In the genomic region with DNA sequence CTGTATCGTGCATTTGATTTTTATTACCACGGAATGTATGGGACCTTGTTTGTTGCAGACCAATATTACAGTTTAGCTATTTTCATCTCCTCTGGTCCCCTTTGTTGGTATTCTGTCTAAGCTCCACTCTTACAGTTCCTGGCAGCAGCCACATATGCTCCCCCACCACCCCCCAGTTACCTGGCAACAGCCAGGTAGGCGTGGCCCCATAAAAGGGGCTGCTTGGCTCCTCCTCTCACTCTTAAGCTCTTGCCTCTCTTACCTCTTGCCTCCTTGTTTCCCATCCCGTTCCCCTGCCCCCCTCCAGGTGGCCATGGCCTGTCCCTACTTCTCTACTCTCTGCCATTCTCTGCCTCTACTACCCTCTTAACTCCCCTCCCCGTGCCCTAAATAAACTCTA, we compare ENCODE assay signal across 28 mouse cellular contexts. TPM values are rescaled to one million over a fixed set of nuclear protein-coding genes. Genes with fewer than 3 reads are reported as not detected.
DNase-seq lines count a peak whose midpoint lies in the region; ATAC-seq and TF ChIP-seq lines count a peak whose summit lies in the region.
"Had no signal": no experiment of that assay in that cellular context is flagged by ENCODE, and none has a peak within 500 bp of the region (broad histone marks: within the 10 kb centered on the region; RNA-seq: fewer than 3 reads in every experiment).

No protein-coding gene starts in this region.

- DNase-seq in cerebellum, adult 9-11 months = peak; percentile 33
- no peak for DNase-seq in cerebellum, adult 8-10 months
- no peak for DNase-seq in limb, embryonic 10.5 days (ENCODE audit: low spot score)
- peak; percentile 21 for DNase-seq in MEL (ENCODE audit: low read depth, low spot score)
- DNase-seq in induced T-regulatory cell, adult 2 months (ENCODE audit: low read depth) = peak; percentile 4
- no peak for DNase-seq in spleen, adult 12 weeks (ENCODE audit: low spot score)
- DNase-seq: adrenal gland, adult 2 months; embryo, embryonic 11 days; gastrocnemius, postnatal 36 days; heart, postnatal 36 days; kidney, adult 8-10 months; kidney, postnatal 10 days; liver, postnatal 0 days had no signal

- H3K9me3 ChIP-seq in limb, embryonic 12.5 days = no peaks in the 10 kb centered on the region
- no peaks in the 10 kb centered on the region for H3K9me3 ChIP-seq in limb, embryonic 10.5 days (replicated peaks)
- no peaks in the 10 kb centered on the region for H3K9me3 ChIP-seq in MEL (replicated peaks; ENCODE audit: insufficient read depth, low read length)
- H3K9me3 ChIP-seq: embryonic facial prominence, embryonic 15.5 days; heart, embryonic 15.5 days; hindbrain, embryonic 13.5 days; midbrain, embryonic 15.5 days; neural tube, embryonic 12.5 days had no signal

- no peak overlapping the region for H3K4me3 ChIP-seq in limb, embryonic 12.5 days (replicated peaks)
- H3K4me3 ChIP-seq in limb, embryonic 10.5 days = no peak overlapping the region
- no peak overlapping the region for H3K4me3 ChIP-seq in MEL (ENCODE audit: control insufficient read depth in 1 of 2, insufficient read depth in 1 of 2, low read depth in 2 of 2, low read length in 2 of 2)
- H3K4me3 ChIP-seq: embryonic facial prominence, embryonic 15.5 days; heart, embryonic 15.5 days; hindbrain, embryonic 13.5 days; layer of hippocampus, adult 2 months; midbrain, embryonic 15.5 days; neural tube, embryonic 12.5 days had no signal

- no peak for ATAC-seq in limb, embryonic 12.5 days (ENCODE audit: insufficient number of reproducible peaks, insufficient read depth, low FRiP score, low TSS enrichment, low read depth)
- ATAC-seq in frontal cortex, adult (ENCODE audit: low TSS enrichment) = no peak
- ATAC-seq: CD4-positive, CD25-positive, alpha-beta regulatory T cell, adult 4 months; forebrain, embryonic 16.5 days; inflammation-experienced regulatory T-cells, adult 6 months; liver, postnatal 0 days; lung, postnatal 0 days; midbrain, embryonic 15.5 days had no signal

- H3K4me2 ChIP-seq in limb, embryonic 12.5 days = peak overlapping the region; percentile 6; the same call in 1 of the 2 replicates
- H3K4me2 ChIP-seq: embryonic facial prominence, embryonic 15.5 days; heart, embryonic 15.5 days; hindbrain, embryonic 13.5 days; midbrain, embryonic 15.5 days; neural tube, embryonic 12.5 days had no signal

- no peak for TF ChIP-seq RAD21 in MEL (IDR thresholded peaks at IDR 0.05; ENCODE audit: low read depth, low read length)

- TF ChIP-seq EP300 in MEL (IDR thresholded peaks at IDR 0.05; ENCODE audit: low read depth in 1 of 2, low read length in 2 of 2) = no peak

- H3K27ac ChIP-seq in limb, embryonic 12.5 days = peak overlapping the region; percentile 23; the same call in 1 of the 2 replicates
- no peak overlapping the region for H3K27ac ChIP-seq in limb, embryonic 10.5 days
- no peak overlapping the region for H3K27ac ChIP-seq in MEL (ENCODE audit: control insufficient read depth, low read depth, low read length)
- H3K27ac ChIP-seq: embryonic facial prominence, embryonic 15.5 days; heart, embryonic 15.5 days; layer of hippocampus, adult 2 months; macrophage; midbrain, embryonic 15.5 days; neural tube, embryonic 12.5 days had no signal

- TF ChIP-seq POLR2A in MEL (IDR thresholded peaks at IDR 0.05; ENCODE audit: control insufficient read depth in 1 of 2, insufficient read depth in 1 of 2, low read depth in 1 of 2, low read length in 2 of 2, poor library complexity in 1 of 2) = no peak

- WGBS in limb, embryonic 12.5 days = 51% methylated on average over 5 of the region's 5 CpGs
- 55% methylated on average over 5 of the region's 5 CpGs for WGBS in limb, embryonic 10.5 days

- H3K79me2 ChIP-seq in MEL (ENCODE audit: control insufficient read depth, insufficient read depth, low read length, poor library complexity) = peaks cover 23% of the 10 kb centered on the region

- no peak for TF ChIP-seq CTCF in MEL (IDR thresholded peaks at IDR 0.05 in 2 of 3, conservative IDR thresholded peaks at IDR 0.05 in 1 of 3; ENCODE audit: control insufficient read depth in 1 of 3, insufficient read depth in 1 of 3, low read depth in 2 of 3, low read length in 3 of 3, poor library complexity in 1 of 3, severe bottlenecking in 1 of 3)

- peaks cover 27% of the 10 kb centered on the region for H3K4me1 ChIP-seq in limb, embryonic 12.5 days (replicated peaks)
- H3K4me1 ChIP-seq in limb, embryonic 10.5 days = peaks cover 32% of the 10 kb centered on the region
- H3K4me1 ChIP-seq in MEL (ENCODE audit: control insufficient read depth in 1 of 2, insufficient read depth in 2 of 2, low read length in 2 of 2) = peaks cover 8 to 12% of the 10 kb centered on the region in 2 experiments; a peak in 2 of 4 replicates

- H3K27me3 ChIP-seq in limb, embryonic 12.5 days = no peaks in the 10 kb centered on the region
- H3K27me3 ChIP-seq in limb, embryonic 10.5 days (ENCODE audit: low read depth, poor library complexity, severe bottlenecking) = 0 out of 2 replicates have a peak, but pooled peaks cover 6% of the 10 kb centered on the region
- no peaks in the 10 kb centered on the region for H3K27me3 ChIP-seq in MEL (ENCODE audit: control insufficient read depth in 1 of 2, insufficient read depth in 2 of 2, low read length in 2 of 2)
- H3K27me3 ChIP-seq: embryonic facial prominence, embryonic 15.5 days; heart, embryonic 15.5 days; hindbrain, embryonic 13.5 days; midbrain, embryonic 15.5 days; neural tube, embryonic 12.5 days had no signal

- H3K36me3 ChIP-seq in limb, embryonic 12.5 days = peaks cover 22% of the 10 kb centered on the region
- peaks cover 29% of the 10 kb centered on the region for H3K36me3 ChIP-seq in limb, embryonic 10.5 days
- H3K36me3 ChIP-seq in MEL (ENCODE audit: control insufficient read depth in 1 of 2, insufficient read depth in 2 of 2, low read length in 2 of 2) = peaks cover 19 to 23% of the 10 kb centered on the region in 2 experiments
- H3K36me3 ChIP-seq: heart, embryonic 15.5 days had no signal

- H3K9ac ChIP-seq in limb, embryonic 12.5 days (replicated peaks) = no peak overlapping the region
- no peak overlapping the region for H3K9ac ChIP-seq in MEL (ENCODE audit: control insufficient read depth, low read depth, low read length, poor library complexity, severe bottlenecking)
- H3K9ac ChIP-seq: embryonic facial prominence, embryonic 15.5 days; heart, embryonic 15.5 days; hindbrain, embryonic 13.5 days; liver, postnatal 0 days; midbrain, embryonic 15.5 days; neural tube, embryonic 12.5 days had no signal

TF ChIP-seq in MEL, 35 proteins besides CTCF, POLR2A, EP300 and RAD21:
- TF ChIP-seq USF1 (IDR thresholded peaks at IDR 0.05; ENCODE audit: low read depth, low read length) (no peak), MYC (IDR thresholded peaks at IDR 0.05; ENCODE audit: low read depth, low read length) (no peak), GATA1 (IDR thresholded peaks at IDR 0.05; ENCODE audit: low read depth, low read length) (no peak), SMC3 (IDR thresholded peaks at IDR 0.05; ENCODE audit: low read depth, low read length) (no peak), ZKSCAN1 (IDR thresholded peaks at IDR 0.05; ENCODE audit: low read depth, low read length) (no peak), POLR2AphosphoS2 (IDR thresholded peaks at IDR 0.05; ENCODE audit: low read length) (no peak), TAL1 (IDR thresholded peaks at IDR 0.05; ENCODE audit: low read length) (no peak), BHLHE40 (IDR thresholded peaks at IDR 0.05; ENCODE audit: borderline replicate concordance, low read depth, low read length) (no peak), ETS1 (IDR thresholded peaks at IDR 0.05; ENCODE audit: low read depth, low read length) (no peak)

RNA-seq across cellular contexts. Expression of gene Erlin1, which starts 1.6 kb away (rescaled TPM):
- polyA plus RNA-seq in limb, embryonic 12.5 days (2016; fragmentation: Nextera tagmentation; extraction: Ambion mirVana) = 29.5 and 31.7 TPM in 2 replicates
- 20.7 and 22.6 TPM in 2 replicates for polyA plus RNA-seq in limb, embryonic 10.5 days (2016; fragmentation: Nextera tagmentation; extraction: Ambion mirVana)
- total RNA-seq in MEL (2012; rRNA removed) = 23.8 and 25.0 TPM in 2 replicates
- polyA plus RNA-seq in MEL (2012; ENCODE audit: insufficient read depth in 1 of 2, insufficient read length in 2 of 2, low read depth in 1 of 2, low replicate concordance in 2 of 2, missing spikeins in 1 of 2) = 100 to 1,000 TPM in 1 of 2 experiments, 10 to 100 TPM in 1; 39.5 to 108 TPM

RNA-seq across cellular contexts. Expression of gene Chuk, which starts 36.1 kb away (rescaled TPM):
- polyA plus RNA-seq in limb, embryonic 12.5 days (2016; fragmentation: Nextera tagmentation; extraction: Ambion mirVana) = 55.2 and 56.6 TPM in 2 replicates
- polyA plus RNA-seq in limb, embryonic 10.5 days (2016; fragmentation: Nextera tagmentation; extraction: Ambion mirVana) = 35.9 and 48.2 TPM in 2 replicates
- 55.9 and 58.3 TPM in 2 replicates for total RNA-seq in MEL (2012; rRNA removed)
- polyA plus RNA-seq in MEL (2012; ENCODE audit: insufficient read depth in 1 of 2, insufficient read length in 2 of 2, low read depth in 1 of 2, low replicate concordance in 2 of 2, missing spikeins in 1 of 2) = 100 to 1,000 TPM in 1 of 2 experiments, 10 to 100 TPM in 1; 50.5 to 463 TPM

RNA-seq across cellular contexts. Expression of gene Cyp2c23, which starts 42.2 kb away (rescaled TPM):
- polyA plus RNA-seq in limb, embryonic 12.5 days (2016; fragmentation: Nextera tagmentation; extraction: Ambion mirVana) = 0.14 and 0.31 TPM in 2 replicates
- not detected in 2 replicates for polyA plus RNA-seq in limb, embryonic 10.5 days (2016; fragmentation: Nextera tagmentation; extraction: Ambion mirVana)
- not detected in 2 replicates for total RNA-seq in MEL (2012; rRNA removed)
- polyA plus RNA-seq in MEL (2012; ENCODE audit: insufficient read depth in 1 of 2, insufficient read length in 2 of 2, low read depth in 1 of 2, low replicate concordance in 2 of 2, missing spikeins in 1 of 2) = not detected
- total RNA-seq: layer of hippocampus, adult 2 months; layer of hippocampus, postnatal 25 days had no signal
- polyA plus RNA-seq: CD4-positive, CD25-positive, alpha-beta regulatory T cell, adult 4 months; cerebellum, adult 2 months; embryonic facial prominence, embryonic 15.5 days; forebrain, embryonic 16.5 days; heart, embryonic 15.5 days; hindbrain, embryonic 13.5 days; inflammation-experienced regulatory T-cells, adult 6 months; midbrain, embryonic 15.5 days; neural tube, embryonic 12.5 days had no signal

Comparison
In these comparisons a context has a peak if more than half of its experiments do, and no peak if none do; other contexts are left out.
1. DNase-seq: peak in cerebellum, adult 9-11 months (single experiment), MEL (single experiment) and induced T-regulatory cell, adult 2 months (single experiment); none in cerebellum, adult 8-10 months (single experiment), limb, embryonic 10.5 days (single experiment) and spleen, adult 12 weeks (single experiment).